Mouse (Mus musculus) CH12.LX (cell line): Measurements from ENCODE around the gene Glo1.

Source experiments
- CTCF ChIP-seq, 2 experiments: IDR thresholded peaks in 1 of 2; conservative IDR thresholded peaks in 1 of 2; 2 replicates each; pipeline ENCODE4 v1.5.1; 2011 to 2012; ENCODE audit warnings: low read depth in 2 of 2, low read length in 2 of 2, improper control_type of control experiment in 1 of 2, inconsistent platforms in 1 of 2, mild to moderate bottlenecking in 1 of 2, moderate library complexity in 1 of 2
- MAX ChIP-seq: IDR thresholded peaks from 2 replicates; pipeline ENCODE4 v1.6.1; 2011; ENCODE audit warnings: low read length, improper control_type of control experiment
- POLR2A ChIP-seq: IDR thresholded peaks from 2 replicates; pipeline ENCODE4 v1.6.1; 2011; ENCODE audit warnings: low read depth, mild to moderate bottlenecking, improper control_type of control experiment, low read length
- POLR2AphosphoS2 ChIP-seq: IDR thresholded peaks from 2 replicates; pipeline ENCODE4 v1.6.1; 2011; ENCODE audit warnings: low read depth, low read length, improper control_type of control experiment
- SMC3 ChIP-seq: IDR thresholded peaks from 2 replicates; pipeline ENCODE4 v1.6.1; 2011; ENCODE audit warnings: low read depth, low read length, improper control_type of control experiment

DNA sequence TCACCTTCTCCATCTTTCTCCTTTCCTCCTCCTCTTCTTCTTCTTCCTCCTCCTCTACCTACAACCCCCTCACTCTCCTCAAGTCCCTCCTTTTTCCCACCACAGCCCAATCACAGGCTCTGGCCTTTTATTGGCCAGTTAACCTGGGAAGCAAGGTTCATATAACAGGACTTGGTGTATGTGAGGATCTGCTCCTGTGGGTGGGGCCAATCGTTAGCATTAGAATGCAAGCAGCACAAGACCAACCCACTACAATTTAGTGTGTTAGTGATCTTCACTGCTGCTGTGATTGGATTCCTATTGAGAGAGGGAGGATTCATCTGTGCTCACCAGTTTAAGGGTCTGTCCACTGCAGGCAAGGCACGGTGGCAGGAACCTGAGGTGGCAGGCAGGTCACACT, 12.3 kb upstream of the Glo1 start:
- TF ChIP-seq CTCF (conservative IDR thresholded peaks at IDR 0.05 in 1 of 2, IDR thresholded peaks at IDR 0.05 in 1 of 2; ENCODE audit: low read depth in 2 of 2, low read length in 2 of 2) (no peak), POLR2AphosphoS2 (no peak), SMC3 (no peak), MAX (no peak), POLR2A (no peak)
